Mouse (Mus musculus) right cerebral cortex, postnatal 14 days (tissue): Measurements from ENCODE around the gene Alms1.
"Not testable (repeated sequence)": the region's sequence is repeated elsewhere in the genome, so short reads cannot be mapped to it uniquely, and the experiment has no call there.

Experiments used
- DNase-seq: peaks from one replicate; pipeline ENCODE4 v3.0.0; 2022

The Alms1 gene

GRCm38 (mm10) chr6:85587396-85588143 lies at the start of gene Alms1:
Gene Alms1 (plus strand): TSS chr6:85587531.
- peak; percentile 98 for DNase-seq

DNA sequence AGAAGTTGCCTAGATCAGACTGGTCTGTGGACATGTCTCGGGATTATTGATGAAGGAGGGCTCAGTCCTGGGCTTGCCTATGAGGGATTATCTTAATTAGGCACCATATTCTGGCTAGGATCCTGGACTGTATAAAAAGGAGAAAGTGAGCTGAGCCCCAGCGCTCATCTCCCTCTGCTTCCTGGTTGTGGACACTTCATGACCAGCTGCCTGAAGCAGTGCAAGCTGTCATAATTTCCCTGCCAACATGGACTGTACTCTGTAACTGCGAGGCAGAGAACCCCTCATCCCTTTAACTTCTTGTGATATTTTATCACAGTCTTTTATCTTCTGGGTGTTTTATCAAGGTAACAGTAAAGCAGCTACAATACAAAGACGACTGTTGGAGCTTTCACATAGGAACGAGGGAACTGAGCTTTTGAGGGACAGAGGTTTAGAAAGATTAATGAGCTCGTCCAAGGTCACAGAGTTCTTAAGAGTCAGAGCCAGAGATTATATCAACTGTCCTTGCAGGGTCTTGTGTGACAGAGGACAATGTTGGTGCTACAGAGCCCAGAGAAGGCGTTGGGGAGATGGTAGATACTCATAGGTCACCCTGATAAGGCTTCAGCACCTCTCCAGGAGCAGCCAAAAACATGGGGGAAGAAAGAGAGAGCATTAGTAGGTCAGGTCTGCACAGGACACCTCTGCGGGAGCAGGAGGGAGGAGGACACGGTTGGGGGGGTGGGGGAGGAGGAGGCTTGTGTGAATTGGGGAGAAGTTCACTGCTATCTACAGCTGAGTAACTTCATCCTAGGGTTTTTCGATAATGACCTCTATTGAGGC lies 43.8 kb upstream of the Alms1 start:
- DNase-seq = no peak

GRCm38 (mm10) chr6:85544251-85544881 lies 43.0 kb upstream of the Alms1 start:
- DNase-seq = peak; percentile 34

DNA sequence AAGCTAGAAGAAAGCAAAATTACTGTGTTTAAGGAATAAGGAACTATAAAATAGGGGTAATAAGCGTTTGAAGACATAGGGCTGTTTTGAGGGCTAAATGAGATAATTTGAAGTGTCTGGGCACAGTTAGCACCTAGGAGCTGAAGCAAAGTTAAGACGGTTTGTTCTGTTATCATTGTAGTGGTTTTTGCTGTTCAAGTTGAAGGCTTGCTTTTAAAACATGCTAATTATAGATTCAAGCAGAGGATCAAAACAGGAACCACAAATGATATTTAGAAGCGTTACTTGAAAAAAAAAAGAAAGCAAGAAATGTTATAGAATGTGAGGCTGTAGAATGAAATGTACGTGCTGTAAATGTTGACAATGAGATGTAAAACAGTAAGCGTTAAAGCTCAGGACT lies 39.7 kb upstream of the Alms1 start:
- DNase-seq = no peak

GRCm38 (mm10) chr6:85562374-85562773 lies 25.0 kb upstream of the Alms1 start:
- no peak for DNase-seq

DNA sequence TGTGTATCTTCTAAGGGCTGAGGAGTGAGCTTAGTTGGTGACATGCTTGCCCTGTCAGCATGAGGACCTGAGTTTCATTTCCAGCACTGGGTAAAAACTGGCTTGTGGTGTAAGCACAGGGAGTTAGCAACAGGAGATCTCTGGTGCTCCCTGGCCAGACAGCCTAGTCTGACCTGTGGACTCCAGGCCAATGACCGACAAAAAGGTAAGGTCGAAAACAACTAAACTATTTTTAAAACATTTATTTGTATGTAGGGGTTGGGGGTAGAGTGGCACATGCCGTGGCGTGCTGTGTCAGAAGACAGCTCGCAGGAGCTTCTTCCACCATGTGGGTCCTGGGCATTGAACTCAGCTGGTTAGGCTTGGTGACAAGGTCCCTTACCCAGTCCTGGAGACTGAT lies 14.5 kb upstream of the Alms1 start:
- no peak for DNase-seq

- no peak for DNase-seq
Measured at GRCm38 (mm10) chr6:85581688-85582087, 5.6 kb upstream of the Alms1 start.

GRCm38 (mm10) chr6:85584612-85585011 lies 2.7 kb upstream of the Alms1 start:
- DNase-seq = no peak

DNA sequence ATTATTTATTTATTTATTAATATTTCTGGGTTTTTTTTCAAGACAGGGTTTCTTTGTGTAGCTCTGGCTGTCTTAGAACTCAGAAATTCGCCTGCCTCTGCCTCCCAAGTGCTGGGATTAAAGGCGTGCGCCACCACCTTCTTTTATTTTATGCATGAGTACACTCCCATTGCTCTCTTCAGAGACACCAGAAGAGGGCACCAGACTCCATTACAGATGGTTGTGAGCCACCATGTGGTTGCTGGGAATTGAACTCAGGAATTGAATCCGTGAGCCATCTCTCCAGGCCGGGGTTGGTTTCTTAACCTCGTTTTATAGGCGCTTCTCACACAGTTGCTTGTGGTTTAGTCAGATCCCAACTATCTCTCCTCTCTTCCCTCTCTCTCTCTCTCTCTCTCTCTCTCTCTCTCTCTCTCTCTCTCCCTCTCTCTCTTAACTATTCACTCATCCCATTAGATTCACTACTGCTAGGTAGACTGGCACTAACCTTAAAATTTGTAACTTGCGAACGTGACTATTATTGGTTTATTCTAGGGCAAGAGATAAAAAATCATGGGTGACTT lies 445 bp upstream of the Alms1 start:
- DNase-seq = no peak

GRCm38 (mm10) chr6:85588164-85588563 lies 833 bp downstream of the Alms1 start:
- DNase-seq = peak; percentile 16

- DNase-seq = no peak
Measured at GRCm38 (mm10) chr6:85588568-85588967, 1.2 kb downstream of the Alms1 start.

- DNase-seq = no peak
Measured at GRCm38 (mm10) chr6:85590116-85590515, 2.8 kb downstream of the Alms1 start.

- no peak for DNase-seq
Measured at GRCm38 (mm10) chr6:85599310-85599709, 12.0 kb downstream of the Alms1 start.

DNA sequence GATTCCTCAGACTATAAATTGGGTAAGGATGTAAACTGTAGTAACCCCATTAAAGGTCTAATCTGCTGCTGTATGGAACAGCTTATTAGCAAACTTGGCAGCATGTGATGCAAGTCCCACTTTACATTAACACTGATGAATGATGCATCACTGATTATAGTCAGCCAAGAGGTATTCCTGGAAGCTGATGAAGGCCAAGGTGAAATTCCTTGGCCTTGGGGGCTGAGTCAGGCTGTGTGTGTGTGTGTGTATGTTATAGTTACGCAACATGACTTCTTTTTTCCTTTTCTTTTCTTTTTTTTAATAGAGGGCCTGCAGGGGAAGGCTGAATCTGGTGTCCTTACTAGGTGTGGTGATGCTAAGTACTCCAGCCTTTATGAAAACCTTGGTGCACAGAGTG lies 23.2 kb downstream of the Alms1 start:
- no peak for DNase-seq

DNA sequence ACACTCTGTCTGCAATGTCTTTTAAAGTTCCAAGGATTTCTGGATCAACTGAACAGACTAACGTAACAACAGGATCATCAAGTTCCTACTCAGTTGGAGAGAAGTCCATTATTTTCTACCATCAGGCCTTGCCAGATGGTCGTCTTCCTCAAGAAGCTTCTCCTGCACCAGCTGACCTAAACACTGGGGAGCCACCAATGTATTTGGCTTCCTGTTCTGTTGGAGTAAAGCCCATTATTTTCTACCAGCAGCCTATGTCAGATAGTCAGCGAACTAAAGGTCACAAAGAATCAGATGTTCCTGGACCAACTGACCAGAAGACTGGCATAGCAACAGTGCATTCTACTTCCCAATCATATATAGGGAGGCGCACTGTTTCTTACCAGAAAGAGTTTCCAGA lies 33.5 kb downstream of the Alms1 start:
- DNase-seq = no peak

DNA sequence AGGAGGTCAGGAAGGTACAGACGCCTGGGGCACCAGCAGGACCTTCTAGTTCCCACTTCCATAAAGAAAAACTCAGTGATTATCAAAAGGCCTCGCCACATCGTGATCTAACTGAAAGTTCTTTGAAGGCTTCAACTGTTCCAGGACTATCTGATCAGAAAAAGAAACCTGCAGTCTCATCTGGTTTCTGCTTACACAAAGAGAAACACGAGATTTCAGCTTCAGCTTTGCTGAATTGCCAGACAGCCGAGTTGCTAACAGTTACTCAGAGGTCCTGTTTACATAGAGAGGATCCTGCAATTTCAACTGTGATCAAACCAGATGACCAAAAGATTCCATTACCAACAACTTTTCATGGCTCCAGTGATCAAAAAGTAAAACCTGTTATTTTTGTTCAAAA lies 34.3 kb downstream of the Alms1 start:
- no peak for DNase-seq

GRCm38 (mm10) chr6:85624511-85624910 lies 37.2 kb downstream of the Alms1 start:
- DNase-seq = no peak

GRCm38 (mm10) chr6:85633165-85633564 lies 45.8 kb downstream of the Alms1 start:
- DNase-seq = no peak

DNA sequence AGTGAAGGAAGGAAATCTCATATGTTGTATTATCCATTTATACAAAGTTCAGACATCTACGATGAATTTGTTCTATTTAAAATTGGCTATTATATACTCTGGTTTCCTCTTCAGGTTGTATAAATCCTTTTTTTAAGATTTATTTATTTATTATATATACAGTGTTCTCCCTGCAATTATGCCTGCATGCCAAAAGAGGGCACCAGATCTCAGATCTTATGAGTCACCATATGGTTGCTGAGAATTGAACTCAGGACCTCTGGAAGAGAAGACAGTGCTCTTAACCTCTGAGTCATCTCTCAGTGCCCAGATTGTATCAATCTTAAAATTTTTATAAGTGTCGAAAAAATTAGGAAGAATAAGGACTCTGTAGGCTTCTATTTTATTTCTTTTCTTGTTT lies 65.9 kb downstream of the Alms1 start:
- DNase-seq = no peak

- DNase-seq = not testable (repeated sequence)
Measured at GRCm38 (mm10) chr6:85701943-85702342, 114.6 kb downstream of the Alms1 start.

DNA sequence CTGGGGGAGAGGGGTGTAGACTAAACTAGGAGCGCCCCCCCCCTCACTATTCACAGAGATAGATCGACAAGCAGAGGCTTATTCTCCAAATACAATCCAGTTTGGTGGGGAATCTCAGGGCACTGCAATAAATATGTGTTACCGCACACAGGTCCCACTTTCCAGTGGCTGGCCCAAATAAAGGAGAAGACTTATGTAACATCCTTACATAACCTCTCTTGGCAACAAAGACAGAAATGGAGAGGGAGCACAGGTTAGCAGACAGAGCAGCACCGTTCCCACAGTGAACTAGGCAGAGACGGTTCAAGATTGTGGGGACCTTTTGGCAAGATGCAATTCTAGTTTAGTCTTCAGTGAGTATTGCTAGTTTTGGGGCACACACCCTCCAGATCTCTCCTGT lies 121.9 kb downstream of the Alms1 start:
- DNase-seq = not testable (repeated sequence)

- DNase-seq = not testable (repeated sequence)
Measured at GRCm38 (mm10) chr6:85709607-85710006, 122.3 kb downstream of the Alms1 start.

DNA sequence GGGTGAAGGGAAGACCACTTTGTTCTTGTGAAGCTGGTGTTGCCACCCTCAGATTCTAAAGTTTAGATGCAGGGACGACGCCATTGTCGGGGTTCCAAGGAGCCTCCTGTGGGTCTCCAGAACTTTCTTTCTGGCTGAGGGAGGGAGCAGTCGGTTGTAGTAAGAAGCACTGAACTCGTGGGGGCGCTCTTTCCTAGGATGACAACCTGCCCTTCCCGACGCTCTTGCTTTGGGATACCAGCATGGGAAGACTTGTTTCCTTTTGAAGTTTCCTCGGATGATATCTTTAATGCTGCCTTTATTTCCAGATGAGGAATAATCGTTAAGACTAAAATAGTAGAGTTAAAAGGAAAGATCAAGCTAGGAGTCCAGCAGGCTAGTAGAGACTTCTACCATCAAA lies 125.8 kb downstream of the Alms1 start, which contains the start of gene Nat8f7:
Gene Nat8f7 (minus strand): TSS at position 101 of the 400 bp plus-strand sequence.
- not testable (repeated sequence) for DNase-seq
